Mouse (Mus musculus): Measurements from ENCODE around the gene Fkbp10. TPM values are rescaled to one million over a fixed set of nuclear protein-coding genes. Genes with fewer than 3 reads are reported as not detected.
A peak's percentile ranks its signal among the peaks of the same experiment; 100 is the strongest.

The Fkbp10 gene
- total RNA-seq, 2 experiments from 2014 or later, result 58.6 to 59.7 TPM

- peak; percentile 86 to 90 for DNase-seq
- intact Hi-C loops (cut with DNase I), result loop anchor here (1.0 to 2.0 kb wide), 2 partner anchors 46 to 77 kb away; no protein-coding TSS in a partner anchor
These were observed 7.2 kb upstream of the Fkbp10 start for GRCm38 (mm10) chr11:100408076-100408834.

- intact Hi-C loops (cut with DNase I), result loop anchor here (1.0 to 2.0 kb wide), 2 partner anchors 47 to 78 kb away; no protein-coding TSS in a partner anchor
- DNase-seq, result no peak
These were observed 6.5 kb upstream of the Fkbp10 start for GRCm38 (mm10) chr11:100408835-100409462.

GRCm38 (mm10) chr11:100409686-100410085 lies 5.8 kb upstream of the Fkbp10 start:
- intact Hi-C loops (cut with DNase I), result loop anchor here (2.0 kb wide), 1 partner anchor 79 kb away; no protein-coding TSS in a partner anchor

GRCm38 (mm10) chr11:100411736-100412135 lies 3.8 kb upstream of the Fkbp10 start:
- intact Hi-C loops (cut with DNase I), result no loop called here
- no peak for DNase-seq

More at GRCm38 (mm10) chr11:100409686-100410085, 5.8 kb upstream of the Fkbp10 start:
- no peak for DNase-seq

GRCm38 (mm10) chr11:100413541-100413940 lies 2.0 kb upstream of the Fkbp10 start:
- no peak for DNase-seq
- intact Hi-C loops (cut with DNase I), result no loop called here

- intact Hi-C loops (cut with DNase I), result loop anchor here (2.0 kb wide), 1 partner anchor 17 kb away; the partner anchor contains the start of gene Jup
- DNase-seq, result peak; percentile 92
These were observed 1.2 kb upstream of the Fkbp10 start, which contains the start of gene P3h4 for GRCm38 (mm10) chr11:100414021-100414913. TSS of gene P3h4 (minus strand) at chr11:100414836.

- intact Hi-C loops (cut with DNase I), result no loop called here
- DNase-seq, result no peak
These were observed 6.0 kb downstream of the Fkbp10 start for GRCm38 (mm10) chr11:100421537-100421936.

GRCm38 (mm10) chr11:100423836-100424235 lies 8.3 kb downstream of the Fkbp10 start:
- no peak for DNase-seq
- intact Hi-C loops (cut with DNase I), result no loop called here

GRCm38 (mm10) chr11:100425851-100426250 lies 10.4 kb downstream of the Fkbp10 start:
- peak; percentile 80 to 86 for DNase-seq

GRCm38 (mm10) chr11:100426820-100427219 lies 11.3 kb downstream of the Fkbp10 start:
- no peak for DNase-seq
- intact Hi-C loops (cut with DNase I), result loop anchor here (1.0 to 2.0 kb wide), 2 partner anchors 45 to 128 kb away; partner anchors contain the start of gene Klhl11

More at GRCm38 (mm10) chr11:100425851-100426250, 10.4 kb downstream of the Fkbp10 start:
- intact Hi-C loops (cut with DNase I), result loop anchor here (1.0 to 2.0 kb wide), 2 partner anchors 46 to 129 kb away; partner anchors contain the start of gene Klhl11

- DNase-seq, result peak; percentile 70 to 75
- intact Hi-C loops (cut with DNase I), result no loop called here
These were observed 13.2 kb downstream of the Fkbp10 start for GRCm38 (mm10) chr11:100428612-100429199.

GRCm38 (mm10) chr11:100430052-100430451 lies 14.6 kb downstream of the Fkbp10 start:
- intact Hi-C loops (cut with DNase I), result no loop called here
- DNase-seq, result peak in 1 of 2 experiments; percentile 64

GRCm38 (mm10) chr11:100432002-100432401 lies 16.5 kb downstream of the Fkbp10 start:
- intact Hi-C loops (cut with DNase I), result no loop called here
- DNase-seq, result no peak

GRCm38 (mm10) chr11:100435678-100436246 lies 20.3 kb downstream of the Fkbp10 start:
- intact Hi-C loops (cut with DNase I), result no loop called here
- DNase-seq, result no peak

- no peak for DNase-seq
- intact Hi-C loops (cut with DNase I), result no loop called here
These were observed 22.4 kb downstream of the Fkbp10 start for GRCm38 (mm10) chr11:100437901-100438300.

- intact Hi-C loops (cut with DNase I), result no loop called here
- peak; percentile 90 for DNase-seq
These were observed 25.4 kb downstream of the Fkbp10 start for GRCm38 (mm10) chr11:100440691-100441522.

GRCm38 (mm10) chr11:100441797-100442196 lies 26.3 kb downstream of the Fkbp10 start, which contains the start of the genes Nt5c3b and Klhl10:
TSS of gene Nt5c3b (minus strand) at chr11:100441808.
TSS of gene Klhl10 (plus strand) at chr11:100441917.
- intact Hi-C loops (cut with DNase I), result no loop called here
- no peak for DNase-seq

- intact Hi-C loops (cut with DNase I), result no loop called here
- no peak for DNase-seq
These were observed 27.1 kb downstream of the Fkbp10 start for GRCm38 (mm10) chr11:100442625-100443024.

GRCm38 (mm10) chr11:100457247-100457646 lies 41.8 kb downstream of the Fkbp10 start:
- no peak for DNase-seq
- intact Hi-C loops (cut with DNase I), result no loop called here

Measured in heart, postnatal 10 days (tissue).